Mouse (Mus musculus) lung, adult 2 months (tissue): ENCODE data around the gene Tcf7l1.

Experiments used
- CTCF ChIP-seq: fragments of 200-500 bp; IDR thresholded peaks from 2 replicates; pipeline ENCODE4 v1.5.1; 2011; ENCODE audit warnings: mild to moderate bottlenecking, low read length, control low read depth; ENCODE audit not compliant: insufficient read depth
- POLR2A ChIP-seq: fragments of 200-500 bp; IDR thresholded peaks from 2 replicates; pipeline ENCODE4 v1.6.1; 2011; ENCODE audit warnings: low read depth, mild to moderate bottlenecking, control low read depth, low read length, borderline replicate concordance; ENCODE audit errors: extremely low read depth

DNA sequence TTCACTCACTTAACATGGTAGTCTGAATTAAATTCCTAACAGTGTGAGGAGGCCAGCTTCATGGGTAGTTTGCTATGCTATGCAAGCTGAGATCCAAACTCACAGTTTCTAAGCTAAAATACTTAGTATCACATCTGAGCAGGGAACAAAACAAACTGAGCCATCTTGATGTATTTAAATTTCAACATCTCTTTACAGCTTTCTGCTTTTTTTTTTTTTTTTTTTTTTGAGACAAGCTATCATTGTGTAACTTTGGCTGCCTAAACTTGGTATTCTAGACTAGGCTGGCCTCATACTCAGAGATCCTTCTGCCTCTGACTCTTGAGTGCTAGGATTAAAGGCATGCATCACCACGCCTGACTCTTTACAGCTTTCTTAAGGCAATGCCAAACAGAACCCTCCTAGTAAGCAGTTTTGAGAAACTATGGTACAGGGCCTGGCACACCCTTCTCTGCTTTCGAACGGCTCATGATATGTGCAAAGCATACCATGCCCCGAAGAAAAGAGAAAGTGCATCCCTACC, 180.3 kb downstream of the Tcf7l1 start:
- TF ChIP-seq CTCF (no peak), POLR2A (no peak)
